Mouse (Mus musculus): ENCODE measurements around the gene Lancl1. TPM values are rescaled to one million over a fixed set of nuclear protein-coding genes. Genes with fewer than 3 reads are reported as not detected.

Gene Lancl1
- total RNA-seq, 2 experiments from 2014 or later, result 170 to 195 TPM

Other genes starting within 250 kb of the Lancl1 start
- gene Kansl1l, start 221.3 kb downstream of the Lancl1 start, total RNA-seq (2021), result 10 to 100 TPM; 17.3 to 17.8 TPM
- gene Acadl, start 175.6 kb downstream of the Lancl1 start, total RNA-seq (2021), result 10 to 100 TPM; 32.1 to 32.4 TPM
- 1 to 10 TPM; 1.2 to 1.4 TPM for gene Myl1, start 93.5 kb downstream of the Lancl1 start, total RNA-seq (2021)
- gene Cps1, start 84.2 kb upstream of the Lancl1 start, total RNA-seq (2021), result under 1 TPM; 0.14 to 0.22 TPM